Mouse (Mus musculus) kidney, adult 2 months (tissue): ENCODE data around the gene Kif11. TPM values are rescaled to one million over a fixed set of nuclear protein-coding genes. Genes with fewer than 3 reads are reported as not detected.

ENCODE experiments used
- DNase-seq: peaks from one replicate; pipeline ENCODE4 v3.0.0; 2021
- H3K27ac ChIP-seq: fragments of 200-500 bp; 2 replicates; pipeline ENCODE4 v1.5.1; 2012; ENCODE audit warnings: low read depth, low read length, control low read depth, inconsistent platforms; ENCODE audit not compliant: insufficient read depth
- H3K27me3 ChIP-seq: fragments of 200-500 bp; replicated peaks from 2 replicates; pipeline ENCODE4 v1.6.1; 2012; ENCODE audit warnings: mild to moderate bottlenecking, moderate library complexity, low read length, inconsistent platforms; ENCODE audit not compliant: control insufficient read depth, insufficient read depth
- H3K36me3 ChIP-seq: fragments of 200-500 bp; 2 replicates; pipeline ENCODE4 v1.6.1; 2012; ENCODE audit warnings: mild to moderate bottlenecking, moderate library complexity, low read length, inconsistent platforms; ENCODE audit not compliant: control insufficient read depth, insufficient read depth
- H3K4me1 ChIP-seq: fragments of 200-500 bp; 2 replicates; pipeline ENCODE4 v1.6.1; 2011; ENCODE audit warnings: low read length; ENCODE audit not compliant: control insufficient read depth, insufficient read depth
- H3K4me3 ChIP-seq: fragments of 200-500 bp; 2 replicates; pipeline ENCODE4 v1.5.1; 2011; ENCODE audit warnings: mild to moderate bottlenecking, low read depth, low read length, control low read depth; ENCODE audit not compliant: insufficient read depth
- CTCF ChIP-seq: fragments of 200-500 bp; conservative IDR thresholded peaks from 2 replicates; pipeline ENCODE4 v1.5.1; 2011; ENCODE audit warnings: low read depth, mild to moderate bottlenecking, control low read depth, low read length, moderate library complexity, mixed read lengths; ENCODE audit not compliant: insufficient read depth, insufficient read length
- POLR2A ChIP-seq: fragments of 200-500 bp; IDR thresholded peaks from one replicate; pipeline ENCODE4 v1.6.1; 2011; ENCODE audit warnings: low read depth, low read length, control low read depth
- WGBS: fragments of 180-500 bp; shearing (Covaris S2); methylation state at CpG from one replicate; pipeline ENCODE4 v1.1.7; 2018; 5-methylcytosine and 5-hydroxymethylcytosine counted together
- polyA plus RNA-seq: library from polyadenylated mRNA; depleted of rRNA; stranded (reverse); fragments of >200 nt; gene quantifications from 2 replicates; pipeline ENCODE4 v1.2.3, GENCODE M21; 2012

Gene Kif11
- polyA plus RNA-seq, 1 experiment, result 0.30 TPM

- TF ChIP-seq CTCF (no peak), POLR2A (no peak)
- WGBS, result 38% methylated on average over 28 of the region's 28 CpGs
- Histone ChIP-seq H3K27ac (0 out of 2 replicates have a peak overlapping the region, but pooled peaks have one; percentile 73), H3K4me3 (no peak overlapping the region), H3K4me1 (no peaks in the 10 kb centered on the region), H3K36me3 (no peaks in the 10 kb centered on the region), H3K27me3 (peaks cover 7% of the 10 kb centered on the region)
- peak; percentile 50 for DNase-seq
These were observed 60.5 kb downstream of the Kif11 start for GRCm38 (mm10) chr19:37436514-37437288.

GRCm38 (mm10) chr19:37437289-37437606, 61.0 kb downstream of the Kif11 start:
- no peak for DNase-seq
- no peaks in the 10 kb centered on the region for H3K4me1 ChIP-seq
- H3K4me3 ChIP-seq, result no peak overlapping the region
- H3K27ac ChIP-seq, result no peak overlapping the region
- TF ChIP-seq CTCF (no peak), POLR2A (no peak)
- H3K36me3 ChIP-seq, result no peaks in the 10 kb centered on the region
- H3K27me3 ChIP-seq, result peaks cover 7% of the 10 kb centered on the region
- 29% methylated on average over 14 of the region's 14 CpGs for WGBS

- Histone ChIP-seq H3K36me3 (no peaks in the 10 kb centered on the region), H3K4me3 (no peak overlapping the region), H3K27ac (no peak overlapping the region), H3K4me1 (no peaks in the 10 kb centered on the region), H3K27me3 (peaks cover 2% of the 10 kb centered on the region)
- WGBS, result 84% methylated on average over 4 of the region's 4 CpGs
- no peak for DNase-seq
- TF ChIP-seq CTCF (no peak), POLR2A (no peak)
These were observed 64.0 kb downstream of the Kif11 start for GRCm38 (mm10) chr19:37440181-37440580.

- no peaks in the 10 kb centered on the region for H3K4me1 ChIP-seq
- no peaks in the 10 kb centered on the region for H3K36me3 ChIP-seq
- TF ChIP-seq POLR2A (no peak), CTCF (no peak)
- no peak for DNase-seq
- WGBS, result 74% methylated on average over 16 of the region's 16 CpGs
- no peak overlapping the region for H3K27ac ChIP-seq
- no peaks in the 10 kb centered on the region; the same call in 1 of the 2 replicates for H3K27me3 ChIP-seq
- H3K4me3 ChIP-seq, result no peak overlapping the region
These were observed 64.7 kb downstream of the Kif11 start for GRCm38 (mm10) chr19:37440708-37441475.

GRCm38 (mm10) chr19:37442524-37443286, 66.5 kb downstream of the Kif11 start:
- no peak for TF ChIP-seq CTCF
- no peak for TF ChIP-seq POLR2A
- Histone ChIP-seq H3K4me1 (no peaks in the 10 kb centered on the region), H3K4me3 (no peak overlapping the region), H3K27ac (no peak overlapping the region), H3K36me3 (no peaks in the 10 kb centered on the region), H3K27me3 (no peaks in the 10 kb centered on the region)
- WGBS, result 74% methylated on average over 10 of the region's 10 CpGs
- no peak for DNase-seq

GRCm38 (mm10) chr19:37443631-37444140, 67.5 kb downstream of the Kif11 start:
- no peak overlapping the region for H3K27ac ChIP-seq
- H3K4me1 ChIP-seq, result no peaks in the 10 kb centered on the region
- DNase-seq, result peak; percentile 7
- H3K4me3 ChIP-seq, result no peak overlapping the region
- no peaks in the 10 kb centered on the region for H3K27me3 ChIP-seq
- TF ChIP-seq CTCF (no peak), POLR2A (no peak)
- WGBS, result 57% methylated on average over 4 of the region's 4 CpGs
- no peaks in the 10 kb centered on the region for H3K36me3 ChIP-seq

- Histone ChIP-seq H3K4me1 (no peaks in the 10 kb centered on the region), H3K36me3 (no peaks in the 10 kb centered on the region), H3K27ac (no peak overlapping the region), H3K4me3 (no peak overlapping the region), H3K27me3 (no peaks in the 10 kb centered on the region)
- WGBS, result 48% methylated on average over 5 of the region's 5 CpGs
- no peak for TF ChIP-seq POLR2A
- no peak for DNase-seq
These were observed 72.0 kb downstream of the Kif11 start for GRCm38 (mm10) chr19:37448212-37448611.
